ENCODE assay signal across 8 mouse cellular contexts in the genomic region with DNA sequence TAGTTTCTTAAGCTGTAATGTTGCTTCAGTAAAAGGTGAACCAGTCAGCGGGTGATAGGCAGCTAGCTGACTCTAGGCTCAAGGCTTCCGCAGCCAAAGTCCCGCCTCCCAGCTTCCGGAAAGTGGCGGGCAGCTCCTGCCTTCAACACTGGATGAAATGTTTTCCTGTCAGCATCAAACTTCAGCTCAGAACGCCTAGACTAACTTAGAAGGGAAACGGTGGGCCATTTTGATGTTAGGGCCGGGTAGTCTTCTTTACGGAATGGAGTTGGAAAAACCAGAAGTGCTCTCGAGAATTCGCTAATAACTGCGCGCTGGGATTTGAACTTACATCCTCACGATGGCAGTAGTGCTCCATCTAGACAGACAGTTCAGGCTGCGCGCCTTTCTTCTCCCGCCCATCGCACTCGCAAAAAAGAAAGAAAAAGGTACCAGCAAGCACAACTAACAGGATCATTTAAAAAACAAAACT.
A peak's percentile ranks its signal among the peaks of the same experiment; 100 is the strongest.
DNase-seq lines count a peak whose midpoint lies in the region; ATAC-seq lines count a peak whose summit lies in the region.

No protein-coding gene starts in this region.

- peak; percentile 90 for DNase-seq in kidney, adult 18-20 months
- DNase-seq in kidney, postnatal 14 days: no peak
- DNase-seq in MN1 (ENCODE audit: low spot score): peak; percentile 79
- DNase-seq in ovary, postnatal 10 days (ENCODE audit: low spot score): peak; percentile 63

- H3K4me2 ChIP-seq in embryonic facial prominence, embryonic 15.5 days (replicated peaks): no peak overlapping the region
- no peak overlapping the region for H3K4me2 ChIP-seq in hindbrain, embryonic 12.5 days (replicated peaks)
- H3K4me2 ChIP-seq in liver, embryonic 16.5 days (ENCODE audit: low read depth, low read length): no peak overlapping the region

- H3K36me3 ChIP-seq in embryonic facial prominence, embryonic 15.5 days: no peaks in the 10 kb centered on the region
- H3K36me3 ChIP-seq in hindbrain, embryonic 12.5 days: no peaks in the 10 kb centered on the region
- no peaks in the 10 kb centered on the region for H3K36me3 ChIP-seq in liver, embryonic 16.5 days (ENCODE audit: control insufficient read depth, insufficient read depth)

- H3K9ac ChIP-seq in embryonic facial prominence, embryonic 15.5 days: no peak overlapping the region
- H3K9ac ChIP-seq in hindbrain, embryonic 12.5 days: no peak overlapping the region
- H3K9ac ChIP-seq in liver, embryonic 16.5 days (ENCODE audit: low read depth, low read length): no peak overlapping the region; the same call in 1 of the 2 replicates

- H3K27me3 ChIP-seq in embryonic facial prominence, embryonic 15.5 days: no peaks in the 10 kb centered on the region
- H3K27me3 ChIP-seq in hindbrain, embryonic 12.5 days: no peaks in the 10 kb centered on the region
- no peaks in the 10 kb centered on the region for H3K27me3 ChIP-seq in liver, embryonic 16.5 days (ENCODE audit: control insufficient read depth, insufficient read depth, low read depth, low read length)

- WGBS in embryonic facial prominence, embryonic 15.5 days: 69% methylated on average over 19 of the region's 19 CpGs
- WGBS in hindbrain, embryonic 12.5 days: 60% methylated on average over 19 of the region's 19 CpGs
- 50% methylated on average over 19 of the region's 19 CpGs for WGBS in liver, embryonic 16.5 days (ENCODE audit: insufficient replicate concordance)

- H3K27ac ChIP-seq in embryonic facial prominence, embryonic 15.5 days (replicated peaks): no peak overlapping the region
- H3K27ac ChIP-seq in hindbrain, embryonic 12.5 days: no peak overlapping the region
- H3K27ac ChIP-seq in liver, embryonic 16.5 days (ENCODE audit: low read length): no peak overlapping the region

- ATAC-seq in embryonic facial prominence, embryonic 15.5 days (ENCODE audit: insufficient number of reproducible peaks, low FRiP score, low TSS enrichment, low read depth): no peak
- ATAC-seq in hindbrain, embryonic 12.5 days (ENCODE audit: low FRiP score): no peak
- peak; percentile 37; the same call in 1 of the 2 replicates for ATAC-seq in liver, embryonic 16.5 days (ENCODE audit: low read depth)
- ATAC-seq in megakaryocyte-erythroid progenitor cell, adult 5-6 weeks (replicated peaks; ENCODE audit: low FRiP score, low TSS enrichment, poor library complexity, severe bottlenecking): no peak

- H3K4me1 ChIP-seq in embryonic facial prominence, embryonic 15.5 days: no peaks in the 10 kb centered on the region
- H3K4me1 ChIP-seq in hindbrain, embryonic 12.5 days: no peaks in the 10 kb centered on the region
- no peaks in the 10 kb centered on the region for H3K4me1 ChIP-seq in liver, embryonic 16.5 days (ENCODE audit: control insufficient read depth, low read depth, low read length)

- H3K4me3 ChIP-seq in embryonic facial prominence, embryonic 15.5 days (replicated peaks): peak overlapping the region; percentile 32
- H3K4me3 ChIP-seq in hindbrain, embryonic 12.5 days: peak overlapping the region; percentile 18
- H3K4me3 ChIP-seq in liver, embryonic 16.5 days (ENCODE audit: low read depth, low read length): peak overlapping the region; percentile 40

- H3K9me3 ChIP-seq in embryonic facial prominence, embryonic 15.5 days (replicated peaks): no peaks in the 10 kb centered on the region
- no peaks in the 10 kb centered on the region for H3K9me3 ChIP-seq in hindbrain, embryonic 12.5 days (replicated peaks)
- no peaks in the 10 kb centered on the region for H3K9me3 ChIP-seq in liver, embryonic 16.5 days (replicated peaks; ENCODE audit: control insufficient read depth, low read length)
